Mouse (Mus musculus): ENCODE measurements around the gene Muc1.
A peak's percentile ranks its signal among the peaks of the same experiment; 100 is the strongest.
"Not testable (repeated sequence)": the region's sequence is repeated elsewhere in the genome, so short reads cannot be mapped to it uniquely, and the experiment has no call there.

The Muc1 gene

DNA sequence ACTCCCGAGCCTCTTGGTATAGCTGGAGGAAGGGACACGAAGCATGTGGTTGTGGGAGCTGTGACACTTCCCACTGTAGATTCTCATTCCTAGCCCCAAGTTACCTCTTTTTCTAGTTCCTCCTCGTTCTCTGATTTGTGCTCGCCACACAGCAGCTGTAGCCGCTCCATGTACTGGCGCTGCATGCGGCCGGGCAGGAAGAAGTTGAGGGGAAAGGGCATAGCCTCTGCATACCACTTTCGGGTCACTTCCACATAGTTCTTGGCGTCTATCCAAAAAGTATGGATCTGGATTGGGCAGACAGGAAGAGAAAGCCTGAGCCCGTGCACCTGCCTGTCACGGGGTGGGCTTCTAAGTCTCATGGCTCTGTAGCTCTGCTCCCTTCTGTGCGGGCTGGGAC is 18.7 kb upstream of the Muc1 start:
- DNase-seq (ENCODE audit: low spot score) = no peak

DNA sequence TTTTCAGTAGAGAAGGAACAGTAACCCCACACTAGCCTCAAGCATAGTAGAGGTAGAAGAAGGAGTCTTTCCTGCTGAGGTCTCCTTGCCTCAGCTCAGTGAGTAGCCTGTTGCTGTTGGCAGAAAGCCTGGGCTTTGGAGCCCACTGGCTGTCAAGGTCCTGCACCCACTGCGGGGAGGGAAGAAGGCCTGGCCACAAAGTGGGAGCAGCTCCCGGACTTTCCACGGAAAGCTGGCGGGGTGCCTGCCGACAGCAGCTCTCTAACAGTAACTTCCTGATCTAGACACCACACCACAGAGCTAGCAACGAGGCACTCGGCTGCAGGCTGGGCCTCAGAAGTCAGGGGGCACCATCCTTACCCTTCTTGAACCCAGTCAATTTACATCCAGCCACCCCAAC is 18.1 kb upstream of the Muc1 start:
- DNase-seq (ENCODE audit: low spot score) = no peak

DNA sequence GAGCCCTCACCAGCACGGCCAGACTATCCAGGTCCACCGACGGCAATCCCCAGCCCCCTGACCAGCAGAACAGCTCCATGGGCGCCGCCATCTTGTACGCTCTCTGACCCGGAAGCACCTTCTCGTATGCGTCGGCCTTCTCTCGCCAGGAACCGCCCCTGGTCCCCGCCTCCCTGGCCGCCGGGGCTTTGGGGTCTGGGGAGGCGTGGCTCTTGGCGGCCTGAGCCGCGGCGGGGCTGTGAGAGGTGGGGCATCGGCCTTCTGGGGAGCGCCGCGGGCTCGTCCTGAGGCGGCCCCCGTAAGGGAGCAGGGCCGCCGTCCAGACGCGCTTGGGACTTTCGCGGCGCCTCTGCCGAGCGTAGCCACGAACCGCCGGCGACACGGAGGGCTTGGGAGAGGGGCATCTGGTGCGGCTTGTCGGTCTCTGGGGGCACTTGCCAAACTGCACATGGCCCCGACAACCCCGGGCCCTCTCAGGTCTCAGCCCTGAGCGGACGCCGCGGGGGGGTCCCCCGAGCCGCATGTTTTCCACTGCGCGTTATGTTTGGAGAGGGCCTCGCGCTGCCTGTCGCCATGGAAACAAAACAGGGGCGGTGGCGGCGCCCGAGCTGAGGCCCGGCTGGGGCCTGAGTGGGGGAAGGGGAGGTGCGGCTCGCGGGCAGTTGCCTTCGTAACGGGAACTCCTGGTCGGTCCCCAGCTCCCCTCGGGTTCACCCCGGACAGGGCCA is 14.9 kb upstream of the Muc1 start:
- peak; percentile 96 for DNase-seq (ENCODE audit: low spot score)

DNA sequence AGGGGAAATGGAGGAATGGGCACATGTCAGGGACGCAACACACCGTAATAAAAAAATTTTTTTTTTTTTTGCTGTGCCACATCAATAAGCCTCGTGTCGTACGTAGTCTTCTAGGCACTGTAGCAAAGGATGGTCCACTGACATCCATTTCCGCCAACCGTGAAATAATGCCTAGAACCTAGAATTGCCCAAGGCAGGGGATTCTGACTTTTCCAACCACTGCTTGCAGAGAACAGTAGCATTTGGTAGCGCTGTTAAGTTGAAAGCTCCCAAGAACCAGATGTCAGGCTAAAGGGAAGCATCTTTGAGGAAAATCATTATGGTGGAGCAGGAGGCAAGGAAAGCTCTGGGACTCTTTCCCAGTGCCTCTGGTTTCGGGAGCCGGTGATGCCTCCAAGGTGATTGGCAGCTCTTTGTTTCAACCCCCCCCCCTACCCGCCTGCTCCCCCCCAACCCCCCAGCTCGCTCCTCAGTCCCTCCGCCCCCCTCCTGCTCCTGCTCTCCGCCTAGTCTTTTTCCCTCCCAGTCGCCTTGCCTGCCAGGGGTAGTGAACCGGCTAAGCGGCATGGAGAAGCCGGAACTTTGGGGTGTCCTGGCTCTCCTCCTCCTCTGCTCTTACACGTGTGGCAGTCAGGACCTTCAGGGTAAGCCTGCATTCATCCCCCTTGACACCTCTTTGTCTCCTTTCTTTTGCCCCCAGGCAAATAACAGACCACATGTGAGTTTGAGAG is 14.0 kb upstream of the Muc1 start, which contains the start of gene Thbs3:
TSS of gene Thbs3 (plus strand) at position 500 of the 731 bp plus-strand sequence.
- peak; percentile 70 for DNase-seq (ENCODE audit: low spot score)

DNA sequence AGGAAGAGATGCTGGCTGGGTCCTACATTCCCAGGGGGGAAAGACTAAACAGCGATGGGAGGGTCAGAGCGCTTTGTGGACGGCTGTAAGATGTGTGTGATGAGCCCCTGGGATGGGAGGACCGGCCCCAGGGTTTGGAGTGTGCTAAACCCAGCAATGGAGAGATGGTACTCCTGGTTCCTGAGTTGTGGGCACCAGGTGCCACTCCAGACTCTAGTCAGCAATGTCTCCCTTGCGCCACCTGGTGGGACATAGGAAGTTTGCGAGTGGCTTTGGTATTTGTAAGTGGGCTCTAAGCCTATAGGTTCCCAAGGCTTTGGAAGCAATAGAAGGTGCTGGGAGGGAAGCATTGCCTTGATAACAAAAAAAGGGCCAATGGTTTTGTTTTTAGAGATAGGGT is 13.0 kb upstream of the Muc1 start:
- DNase-seq (ENCODE audit: low spot score) = peak; percentile 97

DNA sequence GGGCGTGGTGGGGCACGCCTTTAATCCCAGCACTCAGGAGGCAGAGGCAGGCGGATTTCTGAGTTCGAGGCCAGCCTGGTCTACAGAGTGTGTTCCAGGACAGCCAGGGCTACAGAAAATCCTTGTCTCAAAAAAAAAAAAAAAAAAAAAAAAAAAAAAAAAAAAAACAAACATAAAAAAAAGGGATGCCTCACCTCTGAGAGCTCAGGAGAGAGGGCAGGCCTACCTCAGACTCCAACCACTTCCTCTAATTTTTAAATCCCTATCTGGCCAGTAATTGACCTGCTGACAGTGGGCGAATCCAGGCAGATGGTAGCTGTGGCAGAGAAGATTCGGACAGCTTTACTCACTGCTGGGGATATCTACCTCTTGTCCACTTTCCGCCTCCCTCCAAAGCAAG is 12.4 kb upstream of the Muc1 start:
- DNase-seq (ENCODE audit: low spot score) = not testable (repeated sequence)

DNA sequence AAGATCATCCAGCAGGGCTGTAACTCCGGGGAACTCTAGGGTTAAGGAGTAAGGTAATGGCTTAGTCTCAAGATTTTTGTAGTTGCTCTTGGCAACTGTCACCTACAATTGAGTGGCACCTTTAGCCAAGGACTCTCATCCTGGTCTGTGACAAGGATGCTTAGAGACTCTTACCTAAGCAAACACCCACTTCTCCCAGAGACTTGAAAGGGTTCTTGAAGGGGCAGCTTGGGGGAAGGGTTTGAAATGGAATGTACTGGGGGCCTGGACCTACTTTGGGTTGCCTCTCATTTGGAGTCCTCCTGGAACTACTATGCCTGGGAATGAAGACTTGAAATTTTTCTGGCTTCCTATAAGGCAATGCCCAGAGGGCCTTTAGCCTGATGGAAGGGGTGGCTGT is 10.6 kb upstream of the Muc1 start:
- no peak for DNase-seq (ENCODE audit: low spot score)

DNA sequence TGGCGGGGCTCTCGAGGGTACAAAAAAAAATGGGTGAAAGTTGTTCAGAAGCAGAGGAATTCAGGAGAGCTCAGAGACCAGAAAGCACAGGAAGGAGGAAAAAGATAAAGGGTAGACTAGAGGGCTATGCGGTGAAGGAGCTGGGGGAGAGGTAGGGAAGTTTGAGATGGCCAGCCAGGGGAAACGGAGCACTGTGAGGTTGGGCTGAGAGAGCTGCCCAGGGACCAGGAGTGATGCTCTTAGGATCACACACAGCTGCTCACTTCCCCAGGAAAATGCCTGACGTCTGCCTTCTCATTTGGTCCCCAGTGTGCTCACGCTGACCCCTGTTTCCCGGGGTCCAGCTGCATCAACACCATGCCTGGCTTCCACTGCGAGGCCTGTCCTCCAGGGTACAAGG is 9.3 kb upstream of the Muc1 start:
- DNase-seq (ENCODE audit: low spot score) = no peak

DNA sequence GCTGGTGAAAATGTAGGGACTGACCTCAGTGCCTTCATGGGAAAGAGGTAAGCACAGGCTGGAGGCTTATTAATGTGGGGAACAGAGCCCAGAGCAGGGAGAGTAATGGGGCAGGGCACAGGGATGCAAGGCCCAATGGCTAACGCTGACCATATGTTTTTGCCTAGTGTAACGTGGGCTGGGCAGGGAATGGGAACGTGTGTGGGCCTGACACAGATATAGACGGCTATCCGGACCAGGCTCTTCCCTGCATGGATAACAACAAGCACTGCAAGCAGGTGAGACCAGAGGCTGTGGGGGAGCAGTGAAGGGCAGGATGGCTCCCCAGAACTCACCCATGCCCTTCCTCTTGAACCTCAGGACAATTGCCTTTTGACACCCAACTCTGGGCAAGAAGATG is 7.7 kb upstream of the Muc1 start:
- DNase-seq (ENCODE audit: low spot score) = no peak

DNA sequence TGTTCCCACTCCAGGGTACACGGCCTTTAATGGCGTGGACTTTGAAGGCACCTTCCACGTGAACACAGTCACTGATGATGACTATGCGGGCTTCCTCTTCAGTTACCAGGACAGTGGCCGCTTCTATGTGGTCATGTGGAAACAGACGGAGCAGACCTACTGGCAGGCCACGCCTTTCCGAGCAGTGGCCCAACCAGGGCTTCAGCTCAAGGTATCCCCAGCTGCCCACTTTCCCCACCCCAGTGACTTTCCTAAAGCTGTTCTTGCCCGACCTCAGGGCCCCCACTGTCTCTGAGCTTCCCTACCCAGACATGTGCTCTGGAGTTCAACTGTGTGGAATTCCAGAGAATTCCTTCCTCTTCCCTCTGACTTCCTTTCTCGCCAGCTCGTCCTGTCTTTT is 4.1 kb upstream of the Muc1 start:
- DNase-seq (ENCODE audit: low spot score) = peak; percentile 15

DNA sequence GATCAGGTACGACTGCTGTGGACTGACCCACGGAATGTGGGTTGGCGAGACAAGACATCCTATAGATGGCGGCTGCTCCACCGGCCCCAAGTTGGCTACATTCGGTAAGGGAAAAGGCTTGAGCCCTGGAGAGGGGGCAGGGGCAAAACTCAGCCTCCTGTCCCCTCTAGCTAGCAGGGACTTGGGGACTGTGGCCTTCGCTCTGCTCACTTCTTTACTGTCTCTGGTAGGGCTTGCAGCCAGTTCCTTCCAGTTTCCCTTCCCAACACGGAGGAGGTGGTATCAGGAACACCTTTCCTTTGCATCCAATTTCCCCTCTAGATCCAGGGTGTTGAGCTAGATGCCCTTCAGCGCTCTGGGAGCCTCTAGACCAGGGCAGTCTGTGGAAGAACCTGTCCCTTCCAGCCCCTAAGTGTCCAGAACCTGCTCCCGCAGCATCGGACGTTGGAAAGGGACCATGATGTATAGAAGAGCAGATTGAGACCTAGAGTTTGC is 3.5 kb upstream of the Muc1 start:
- DNase-seq (ENCODE audit: low spot score) = peak; percentile 16

DNA sequence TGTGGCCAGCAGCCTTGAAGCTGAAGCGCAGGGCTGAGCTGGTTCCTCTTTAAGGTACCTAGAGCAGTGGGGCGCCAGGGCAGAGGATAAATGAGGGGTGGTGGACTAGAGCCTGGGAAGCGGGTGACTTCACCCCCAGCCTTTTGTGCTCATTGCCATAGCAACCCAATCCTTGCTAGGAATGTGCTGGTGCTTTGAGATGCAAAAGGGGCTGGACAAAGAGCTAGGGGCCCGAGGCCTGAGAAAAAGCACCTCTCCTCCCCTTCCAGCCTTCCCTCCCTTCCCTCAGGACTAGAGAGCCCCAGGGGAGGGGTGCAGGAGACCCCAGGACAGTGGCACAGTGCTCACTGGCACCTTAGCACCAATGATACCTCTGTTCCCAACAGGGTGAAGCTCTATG is 2.9 kb upstream of the Muc1 start:
- peak; percentile 75 for DNase-seq (ENCODE audit: low spot score)

DNA sequence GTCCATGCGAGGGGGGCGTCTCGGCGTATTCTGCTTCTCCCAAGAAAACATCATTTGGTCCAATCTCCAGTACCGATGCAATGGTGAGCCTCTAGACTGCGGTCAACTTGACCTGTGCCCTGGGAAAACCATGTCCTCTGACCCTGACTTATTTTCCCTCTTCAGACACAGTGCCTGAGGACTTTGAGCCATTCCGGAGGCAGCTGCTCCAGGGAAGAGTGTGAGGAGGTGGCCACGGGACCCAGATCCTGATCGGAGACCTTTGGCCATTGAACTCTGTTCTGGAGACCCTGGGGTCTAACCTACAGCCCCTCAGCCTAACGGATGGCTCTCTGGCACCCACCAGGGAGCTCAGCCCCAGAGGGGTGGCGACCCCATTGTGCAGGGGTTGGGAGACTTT is 2.5 kb upstream of the Muc1 start:
- no peak for DNase-seq (ENCODE audit: low spot score)

DNA sequence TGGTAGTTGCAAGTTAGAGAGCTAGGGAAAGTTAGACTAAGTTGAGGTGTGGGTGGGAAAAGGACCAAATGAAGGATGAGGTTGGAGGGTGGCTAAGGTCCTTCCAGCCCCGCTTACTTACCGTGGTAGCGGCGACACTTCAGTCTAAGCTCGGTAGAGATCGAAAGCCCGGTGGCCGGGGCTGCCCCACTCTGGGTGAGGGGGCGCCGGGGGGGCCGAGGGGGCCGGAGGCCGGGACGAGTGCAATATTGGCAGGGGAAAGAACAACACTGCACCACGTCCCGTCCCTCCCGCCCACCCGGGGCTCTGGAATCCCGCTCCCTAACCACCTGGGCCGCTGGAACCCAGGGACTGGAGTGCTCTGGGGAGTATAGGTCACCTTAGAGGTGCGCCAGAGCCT is 2.0 kb upstream of the Muc1 start, which contains the start of gene Mtx1:
TSS of gene Mtx1 (minus strand) at position 189 of the 400 bp plus-strand sequence.
- no peak for DNase-seq (ENCODE audit: low spot score)

DNA sequence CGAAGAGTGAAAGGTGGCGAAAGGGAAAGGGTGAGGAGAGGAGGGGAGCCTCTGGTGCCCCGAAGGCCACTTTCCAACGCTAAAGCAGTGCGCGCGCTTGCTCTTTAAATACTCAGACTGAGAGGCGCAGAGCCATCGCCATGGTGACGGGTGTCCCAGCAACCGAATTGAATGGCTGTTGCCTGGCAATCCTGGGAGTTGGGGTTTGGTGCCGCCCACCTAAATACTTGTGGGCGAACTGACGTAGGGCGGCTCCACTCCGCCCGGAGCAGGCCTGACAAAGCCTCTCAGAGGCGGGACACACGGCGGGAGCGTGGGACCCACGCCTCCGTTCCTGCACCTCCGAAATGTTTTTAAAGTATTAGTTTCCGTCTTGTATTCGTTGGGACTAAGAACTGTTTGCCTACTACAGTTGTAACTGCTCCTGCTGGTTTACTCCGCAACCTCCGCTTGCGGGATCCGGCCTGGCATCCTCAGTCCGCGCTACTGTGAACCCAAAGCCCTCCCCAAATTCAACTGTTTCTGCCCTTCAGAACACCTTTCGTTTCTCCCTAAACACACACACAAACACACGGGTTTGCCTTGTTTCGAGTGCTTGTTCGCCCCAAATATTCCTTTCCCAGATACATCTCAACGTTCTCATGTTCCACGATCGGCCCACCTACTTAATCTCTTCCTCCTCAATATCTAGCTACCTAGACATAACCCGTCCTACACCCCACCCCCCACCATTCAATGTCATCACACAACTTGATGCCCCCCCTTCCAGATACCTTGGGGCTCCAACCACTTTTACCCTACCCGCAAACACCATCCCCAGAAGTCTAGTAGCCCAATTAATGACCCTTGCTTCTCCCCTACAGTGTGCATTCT is 1.3 kb upstream of the Muc1 start:
- DNase-seq (ENCODE audit: low spot score) = peak; percentile 96

DNA sequence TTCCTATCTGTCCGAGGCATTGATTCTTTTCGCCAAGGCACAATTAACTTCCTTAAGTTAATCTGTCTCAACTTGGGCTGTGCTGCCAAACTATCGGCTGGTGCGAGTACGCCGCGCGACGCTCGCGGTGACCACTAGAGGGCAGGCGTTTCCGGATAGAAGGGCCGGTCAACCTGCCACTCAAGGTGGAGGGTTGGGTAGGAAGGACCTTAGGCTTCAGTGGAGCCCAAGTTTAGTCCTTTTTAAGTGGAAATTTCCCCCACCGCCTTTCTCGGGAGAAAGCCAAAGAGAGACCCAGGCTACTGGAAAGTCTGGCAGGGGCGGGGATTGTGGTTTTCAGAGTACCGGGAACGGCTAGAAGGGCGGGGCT is 692 bp upstream of the Muc1 start:
- peak; percentile 94 for DNase-seq (ENCODE audit: low spot score)

DNA sequence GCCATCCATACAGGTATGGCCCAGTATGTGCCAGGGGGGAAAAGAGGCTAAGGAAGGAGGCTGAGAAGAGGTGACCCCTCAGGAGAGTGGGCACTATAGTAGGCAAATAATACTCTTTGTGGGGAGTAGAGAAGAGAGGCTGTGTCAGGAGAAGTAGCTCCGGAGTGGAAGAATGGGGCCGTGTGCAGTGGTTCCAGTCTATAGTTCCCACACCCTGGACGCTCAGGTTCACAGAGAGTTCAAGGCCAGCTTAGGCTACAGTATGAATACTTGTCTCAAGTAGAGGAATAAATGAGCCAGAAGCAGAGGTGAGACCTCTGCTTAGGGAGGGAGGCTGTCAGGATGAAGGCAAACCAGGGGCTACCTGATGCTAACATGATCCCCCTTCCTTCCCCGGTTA is 419 bp downstream of the Muc1 start:
- no peak for DNase-seq (ENCODE audit: low spot score)

DNA sequence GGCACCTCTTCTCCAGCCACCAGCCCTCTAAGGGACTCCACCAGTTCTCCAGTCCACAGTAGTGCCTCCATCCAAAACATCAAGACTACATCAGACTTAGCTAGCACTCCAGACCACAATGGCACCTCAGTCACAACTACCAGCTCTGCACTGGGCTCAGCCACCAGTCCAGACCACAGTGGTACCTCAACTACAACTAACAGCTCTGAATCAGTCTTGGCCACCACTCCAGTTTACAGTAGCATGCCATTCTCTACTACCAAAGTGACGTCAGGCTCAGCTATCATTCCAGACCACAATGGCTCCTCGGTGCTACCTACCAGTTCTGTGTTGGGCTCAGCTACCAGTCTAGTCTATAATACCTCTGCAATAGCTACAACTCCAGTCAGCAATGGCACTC is 1.7 kb downstream of the Muc1 start:
- DNase-seq (ENCODE audit: low spot score) = no peak

DNA sequence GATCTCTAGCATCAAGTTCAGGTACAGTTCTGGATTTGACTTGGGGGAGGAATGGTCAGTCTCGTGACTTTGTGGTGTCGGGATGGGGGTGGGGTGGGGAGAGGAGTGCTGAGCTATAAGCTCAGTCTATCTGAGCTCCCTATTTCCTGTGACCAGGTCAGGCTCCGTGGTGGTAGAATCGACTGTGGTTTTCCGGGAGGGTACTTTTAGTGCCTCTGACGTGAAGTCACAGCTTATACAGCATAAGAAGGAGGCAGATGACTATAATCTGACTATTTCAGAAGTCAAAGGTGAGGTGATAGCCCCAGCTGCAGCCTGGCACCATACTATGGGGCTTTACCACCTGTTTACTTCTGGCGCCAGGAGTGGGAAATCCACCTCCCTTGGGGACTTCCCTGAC is 2.5 kb downstream of the Muc1 start:
- no peak for DNase-seq (ENCODE audit: low spot score)

DNA sequence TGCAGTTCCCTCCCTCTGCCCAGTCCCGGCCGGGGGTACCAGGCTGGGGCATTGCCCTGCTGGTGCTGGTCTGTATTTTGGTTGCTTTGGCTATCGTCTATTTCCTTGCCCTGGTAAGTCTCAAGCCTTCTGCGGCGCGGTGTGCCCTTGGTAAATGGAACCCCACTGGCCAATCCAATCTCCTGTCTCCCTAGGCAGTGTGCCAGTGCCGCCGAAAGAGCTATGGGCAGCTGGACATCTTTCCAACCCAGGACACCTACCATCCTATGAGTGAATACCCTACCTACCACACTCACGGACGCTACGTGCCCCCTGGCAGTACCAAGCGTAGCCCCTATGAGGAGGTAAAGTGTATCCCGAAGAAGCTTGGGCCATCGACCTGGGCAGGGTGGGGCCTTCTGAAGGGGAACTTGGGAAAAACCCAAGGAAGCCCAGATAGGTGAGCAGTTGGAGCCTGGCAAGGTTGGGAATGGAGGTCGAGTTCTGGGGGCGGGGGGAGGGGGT is 3.0 kb downstream of the Muc1 start:
- no peak for DNase-seq (ENCODE audit: low spot score)

DNA sequence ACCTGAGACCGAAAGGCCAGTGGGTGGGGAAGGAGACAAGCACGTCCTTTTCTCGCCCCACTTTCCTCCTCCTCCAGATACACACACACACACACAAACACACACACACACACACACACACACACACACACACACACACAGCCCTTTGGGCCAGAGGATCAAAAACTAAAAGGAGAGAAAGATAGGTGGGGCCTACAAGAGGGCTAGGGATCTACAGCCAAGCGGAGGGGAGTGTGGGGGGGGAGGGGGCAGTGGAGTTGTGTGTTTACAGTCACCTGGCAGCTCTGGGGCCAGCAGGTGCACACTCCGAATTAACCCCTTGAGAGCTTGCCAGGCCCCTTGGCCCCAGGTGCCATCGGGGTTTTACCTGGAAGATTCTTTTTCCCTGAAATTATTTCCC is 3.8 kb downstream of the Muc1 start:
- DNase-seq (ENCODE audit: low spot score) = no peak

DNA sequence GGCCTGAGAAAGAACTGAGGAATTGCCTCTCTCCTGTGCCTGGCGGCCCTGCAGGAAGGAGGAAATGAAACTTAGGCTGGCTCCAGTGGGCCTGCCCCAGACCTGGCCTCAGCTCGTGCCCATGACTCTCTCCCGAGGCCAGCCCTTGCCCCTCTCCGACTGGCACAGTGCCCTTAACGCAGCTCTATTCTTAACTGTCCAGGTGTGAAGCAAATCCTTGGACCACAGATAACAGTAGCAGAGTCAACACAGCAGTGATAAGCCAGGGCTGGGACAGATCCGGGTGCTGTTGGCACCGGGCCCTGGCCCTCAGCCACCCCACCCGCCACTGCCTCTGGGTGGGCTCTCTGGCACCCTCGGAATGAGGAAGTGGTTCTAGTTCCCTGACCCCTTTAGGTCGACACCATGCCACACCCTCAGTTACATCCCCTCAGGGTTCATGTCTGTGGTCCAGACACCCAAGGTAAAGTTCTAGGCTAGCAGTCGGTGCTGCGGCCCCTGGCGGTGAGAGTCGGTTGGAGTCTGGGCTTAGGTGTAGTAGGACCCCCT is 4.8 kb downstream of the Muc1 start:
- no peak for DNase-seq (ENCODE audit: low spot score)

Data from retina, embryonic 14.5 days (tissue).